Mouse (Mus musculus): ENCODE measurements around the gene Slc37a1. TPM values are rescaled to one million over a fixed set of nuclear protein-coding genes. Genes with fewer than 3 reads are reported as not detected.

The Slc37a1 gene
- polyA plus RNA-seq, 1 experiment from 2014 or later: 5.9 TPM

- Histone ChIP-seq H3K4me3 (ENCODE audit: low read depth, low read length) (no peak overlapping the region), H3K27me3 (ENCODE audit: insufficient read depth, low read length) (no peaks in the 10 kb centered on the region), H3K9me3 (ENCODE audit: low read depth, low read length) (no peaks in the 10 kb centered on the region), H3K36me3 (ENCODE audit: insufficient read depth) (0 out of 2 replicates have a peak, but pooled peaks cover 5% of the 10 kb centered on the region), H3K9ac (no peak overlapping the region), H3K4me2 (no peak overlapping the region), H3K27ac (ENCODE audit: low read depth) (no peak overlapping the region), H3K4me1 (ENCODE audit: insufficient read depth) (peaks cover 16% of the 10 kb centered on the region)
- 60% methylated on average over 2 of the region's 2 CpGs for WGBS
- no peak for DNase-seq
- no peak for ATAC-seq (ENCODE audit: insufficient read depth)
- TF ChIP-seq CTCF (IDR thresholded peaks at IDR 0.05; ENCODE audit: low read depth): no peak
These were observed 107.2 kb downstream of the Slc37a1 start for GRCm38 (mm10) chr17:31393811-31394210.

GRCm38 (mm10) chr17:31400294-31400693 is 113.7 kb downstream of the Slc37a1 start:
- ATAC-seq (ENCODE audit: insufficient read depth): no peak
- 68% methylated on average over 6 of the region's 6 CpGs for WGBS
- no peak for TF ChIP-seq CTCF (IDR thresholded peaks at IDR 0.05; ENCODE audit: low read depth)
- H3K4me3 ChIP-seq (ENCODE audit: low read depth, low read length): no peak overlapping the region
- DNase-seq: peak; percentile 56
- H3K27ac ChIP-seq (ENCODE audit: low read depth): peak overlapping the region; percentile 20; the same call in 1 of the 2 replicates
- H3K9me3 ChIP-seq (ENCODE audit: low read depth, low read length): no peaks in the 10 kb centered on the region
- peaks cover 19% of the 10 kb centered on the region for H3K4me1 ChIP-seq (ENCODE audit: insufficient read depth)
- H3K27me3 ChIP-seq (ENCODE audit: insufficient read depth, low read length): no peaks in the 10 kb centered on the region
- H3K4me2 ChIP-seq: no peak overlapping the region
- 0 out of 2 replicates have a peak, but pooled peaks cover 11% of the 10 kb centered on the region for H3K36me3 ChIP-seq (ENCODE audit: insufficient read depth)
- H3K9ac ChIP-seq: no peak overlapping the region

Other genes starting within 250 kb of the Slc37a1 start
- gene Abcg1, start 229.1 kb upstream of the Slc37a1 start, polyA plus RNA-seq (2014; fragmentation: Nextera tagmentation; extraction: Ambion mirVana): 8.4 and 9.6 TPM in 2 replicates
- gene Tff3, start 157.1 kb upstream of the Slc37a1 start, polyA plus RNA-seq (2014; fragmentation: Nextera tagmentation; extraction: Ambion mirVana): not detected in 2 replicates
- not detected in 2 replicates for gene Tff2, start 142.5 kb upstream of the Slc37a1 start, polyA plus RNA-seq (2014; fragmentation: Nextera tagmentation; extraction: Ambion mirVana)
- gene Tff1, start 121.5 kb upstream of the Slc37a1 start, polyA plus RNA-seq (2014; fragmentation: Nextera tagmentation; extraction: Ambion mirVana): not detected in 2 replicates
- gene Tmprss3, start 87.8 kb upstream of the Slc37a1 start, polyA plus RNA-seq (2014; fragmentation: Nextera tagmentation; extraction: Ambion mirVana): not detected in 2 replicates
- 0.26 and 0.64 TPM in 2 replicates for gene Ubash3a, start 78.9 kb upstream of the Slc37a1 start, polyA plus RNA-seq (2014; fragmentation: Nextera tagmentation; extraction: Ambion mirVana)
- 0.78 and 0.86 TPM in 2 replicates for gene Rsph1, start 9.4 kb upstream of the Slc37a1 start, polyA plus RNA-seq (2014; fragmentation: Nextera tagmentation; extraction: Ambion mirVana)
- 35.8 and 36.7 TPM in 2 replicates for gene Pde9a, start 99.4 kb downstream of the Slc37a1 start, polyA plus RNA-seq (2014; fragmentation: Nextera tagmentation; extraction: Ambion mirVana)
- 40.5 and 46.3 TPM in 2 replicates for gene Wdr4, start 233.2 kb downstream of the Slc37a1 start, polyA plus RNA-seq (2014; fragmentation: Nextera tagmentation; extraction: Ambion mirVana)
- 238 and 257 TPM in 2 replicates for gene Ndufv3, start 233.3 kb downstream of the Slc37a1 start, polyA plus RNA-seq (2014; fragmentation: Nextera tagmentation; extraction: Ambion mirVana)

Data from lung, embryonic 14.5 days (tissue).